Mouse (Mus musculus) MN1 (cell line): ENCODE measurements at regions not wholly inside any gene's neighbourhood (a gene's known extent, or its start where the extent isn't known, plus 50 kb on each side); places are given as distances from the start of the nearest gene placed in this dataset.
A peak's percentile ranks its signal among the peaks of the same experiment; 100 is the strongest.

Source experiments
- DNase-seq: peaks from one replicate; pipeline ENCODE4 v3.0.0-alpha.2; 2016; ENCODE audit warnings: low spot score

GRCm38 (mm10) chr2:67180962-67181361 is 232.6 kb upstream of the Gm21830 start:
- no peak for DNase-seq

GRCm38 (mm10) chr2:67221061-67221802 is 192.3 kb upstream of the Gm21830 start:
- DNase-seq = peak; percentile 7

- DNase-seq = peak; percentile 11
Observed at GRCm38 (mm10) chr2:67226299-67226698, 187.2 kb upstream of the Gm21830 start.

GRCm38 (mm10) chr2:67257455-67257854 is 156.1 kb upstream of the Gm21830 start:
- no peak for DNase-seq
